Mouse (Mus musculus): ENCODE measurements around the gene Abtb2. TPM values are rescaled to one million over a fixed set of nuclear protein-coding genes. Genes with fewer than 3 reads are reported as not detected.
A peak's percentile ranks its signal among the peaks of the same experiment; 100 is the strongest.

Gene Abtb2
- total and polyA plus RNA-seq, 2 experiments from 2014 or later = 6.5 to 16.9 TPM

DNA sequence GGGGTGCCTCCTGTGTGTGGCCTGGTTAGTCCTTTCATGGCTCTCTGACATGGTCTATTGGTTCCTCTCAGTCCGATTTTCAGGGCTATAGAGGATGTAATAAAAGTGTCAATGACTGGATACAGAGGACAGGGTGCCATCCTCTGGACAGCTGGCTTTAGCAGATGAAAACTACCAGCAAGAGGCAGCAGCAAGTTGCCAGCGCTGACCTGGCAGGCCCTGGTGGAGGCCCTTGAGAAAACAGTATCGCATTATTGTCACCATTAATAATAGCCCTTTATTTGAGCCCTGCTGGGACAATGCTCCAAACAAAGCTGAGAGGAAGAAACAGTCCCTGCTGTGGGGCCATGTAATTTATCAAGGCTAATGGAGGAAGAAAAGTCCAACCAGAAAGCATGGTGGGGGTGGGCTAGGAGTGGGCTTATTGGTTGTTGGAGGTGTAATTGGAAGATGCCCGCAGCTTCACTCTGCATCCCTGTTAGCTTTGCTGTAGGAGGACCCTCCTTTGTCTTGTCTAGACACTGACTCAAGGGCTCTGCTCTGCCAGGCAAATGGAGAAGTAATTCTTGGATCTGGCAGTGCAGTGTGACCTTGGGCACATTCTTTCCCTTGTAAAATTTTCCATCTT lies 77.6 kb downstream of the Abtb2 start:
- WGBS = 26% methylated on average over 4 of the region's 4 CpGs
- Histone ChIP-seq H3K4me2 (ENCODE audit: low read depth) (no peak overlapping the region), H3K27me3 (ENCODE audit: insufficient read depth, low read length) (no peaks in the 10 kb centered on the region), H3K9ac (no peak overlapping the region), H3K4me1 (ENCODE audit: insufficient read depth) (peaks cover 5% of the 10 kb centered on the region; the same call in 1 of the 2 replicates), H3K36me3 (ENCODE audit: insufficient read depth) (no peaks in the 10 kb centered on the region), H3K4me3 (ENCODE audit: low read depth, low read length) (no peak overlapping the region), H3K9me3 (ENCODE audit: low read length) (no peaks in the 10 kb centered on the region), H3K27ac (ENCODE audit: low read depth, low read length) (no peak overlapping the region)
- DNase-seq (no peak), ATAC-seq (peak; percentile 40)
- no peak for TF ChIP-seq CTCF (IDR thresholded peaks at IDR 0.05; ENCODE audit: low read depth)

DNA sequence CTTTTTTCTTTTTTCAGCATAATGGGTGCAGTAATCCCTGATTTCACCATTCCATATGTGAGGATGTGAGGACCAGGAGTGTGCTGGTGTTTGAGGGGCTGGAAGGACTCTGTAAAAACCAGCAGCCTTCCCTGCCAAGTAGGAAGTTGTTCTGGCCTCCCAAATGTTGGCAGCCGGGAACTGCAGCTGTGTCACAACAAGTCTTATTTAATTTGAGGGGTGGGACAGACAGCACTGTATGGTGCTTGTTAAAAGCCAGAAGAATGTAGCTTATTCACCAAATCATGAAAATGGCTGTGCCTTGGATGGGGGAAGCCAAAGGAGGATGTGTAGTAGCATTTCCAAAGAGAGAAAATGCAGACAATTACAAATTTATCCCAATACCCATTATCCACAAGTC lies 78.3 kb downstream of the Abtb2 start:
- no peak overlapping the region for H3K27ac ChIP-seq (ENCODE audit: low read depth, low read length)
- H3K9ac ChIP-seq = no peak overlapping the region
- no peak overlapping the region for H3K4me3 ChIP-seq (ENCODE audit: low read depth, low read length)
- peak; percentile 56 for DNase-seq
- peaks cover 5% of the 10 kb centered on the region; the same call in 1 of the 2 replicates for H3K4me1 ChIP-seq (ENCODE audit: insufficient read depth)
- no peak for TF ChIP-seq CTCF (IDR thresholded peaks at IDR 0.05; ENCODE audit: low read depth)
- peak; percentile 77 for ATAC-seq
- 21% methylated on average over 1 of the region's 1 CpGs for WGBS
- no peaks in the 10 kb centered on the region for H3K36me3 ChIP-seq (ENCODE audit: insufficient read depth)
- H3K4me2 ChIP-seq (ENCODE audit: low read depth) = no peak overlapping the region
- no peaks in the 10 kb centered on the region for H3K9me3 ChIP-seq (ENCODE audit: low read length)
- no peaks in the 10 kb centered on the region for H3K27me3 ChIP-seq (ENCODE audit: insufficient read depth, low read length)

- WGBS = 69% methylated on average over 2 of the region's 2 CpGs
- no peak for DNase-seq
- TF ChIP-seq CTCF (IDR thresholded peaks at IDR 0.05; ENCODE audit: low read depth) = no peak
- no peak for ATAC-seq
- H3K27ac ChIP-seq (ENCODE audit: low read depth, low read length) = no peak overlapping the region
- no peak overlapping the region for H3K9ac ChIP-seq
- no peaks in the 10 kb centered on the region for H3K9me3 ChIP-seq (ENCODE audit: low read length)
- H3K4me2 ChIP-seq (ENCODE audit: low read depth) = no peak overlapping the region
- no peaks in the 10 kb centered on the region for H3K27me3 ChIP-seq (ENCODE audit: insufficient read depth, low read length)
- H3K4me1 ChIP-seq (ENCODE audit: insufficient read depth) = no peaks in the 10 kb centered on the region
- H3K4me3 ChIP-seq (ENCODE audit: low read depth, low read length) = no peak overlapping the region
- no peaks in the 10 kb centered on the region for H3K36me3 ChIP-seq (ENCODE audit: insufficient read depth)
Measured at GRCm38 (mm10) chr2:103650314-103650879, 84.3 kb downstream of the Abtb2 start.

DNA sequence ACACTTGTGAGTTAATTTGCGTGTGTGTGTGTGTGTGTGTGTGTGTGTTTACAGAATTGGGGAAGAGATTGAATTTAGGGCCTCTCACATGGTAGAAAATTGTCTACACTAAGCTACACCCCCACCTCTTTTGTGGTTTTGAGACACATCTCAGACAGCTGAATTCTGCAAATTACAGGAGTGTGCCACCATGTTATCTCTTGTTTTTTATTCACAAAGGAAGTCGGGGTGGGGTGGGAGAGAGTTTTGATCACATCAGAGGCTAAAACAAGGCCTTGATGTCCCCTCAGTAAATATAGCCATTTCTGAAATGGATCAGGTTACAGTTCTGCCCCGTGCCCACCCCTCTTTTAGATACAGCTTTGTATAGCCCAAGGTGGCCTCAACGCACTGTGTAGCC lies 86.0 kb downstream of the Abtb2 start:
- H3K9me3 ChIP-seq (ENCODE audit: low read length) = no peaks in the 10 kb centered on the region
- WGBS = 85% methylated on average over 4 of the region's 4 CpGs
- no peaks in the 10 kb centered on the region for H3K27me3 ChIP-seq (ENCODE audit: insufficient read depth, low read length)
- no peak overlapping the region for H3K4me3 ChIP-seq (ENCODE audit: low read depth, low read length)
- ATAC-seq (no peak), DNase-seq (no peak)
- TF ChIP-seq CTCF (IDR thresholded peaks at IDR 0.05; ENCODE audit: low read depth) = no peak
- H3K4me2 ChIP-seq (ENCODE audit: low read depth) = no peak overlapping the region
- no peaks in the 10 kb centered on the region for H3K36me3 ChIP-seq (ENCODE audit: insufficient read depth)
- no peak overlapping the region for H3K27ac ChIP-seq (ENCODE audit: low read depth, low read length)
- H3K9ac ChIP-seq = no peak overlapping the region
- H3K4me1 ChIP-seq (ENCODE audit: insufficient read depth) = no peaks in the 10 kb centered on the region

DNA sequence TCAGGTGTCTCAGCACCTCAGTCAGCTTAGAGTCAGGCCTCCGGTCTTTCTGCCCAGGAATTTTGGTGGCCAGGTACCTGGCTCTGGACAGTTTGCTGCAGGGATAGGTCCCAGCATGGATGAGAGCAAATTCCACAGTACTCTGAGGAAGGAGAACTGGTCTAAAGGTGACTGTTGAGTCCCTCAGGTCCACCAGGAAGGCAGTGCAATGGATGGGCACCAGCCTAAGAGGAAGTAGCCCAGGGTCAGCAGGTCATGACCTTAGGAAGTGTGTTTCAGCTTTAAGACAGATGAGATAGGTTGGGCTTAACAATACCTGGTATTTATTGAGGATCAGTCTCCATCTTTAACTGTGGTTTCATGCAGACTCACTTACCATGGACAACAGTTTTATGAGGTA lies 88.9 kb downstream of the Abtb2 start:
- H3K27me3 ChIP-seq (ENCODE audit: insufficient read depth, low read length) = no peaks in the 10 kb centered on the region
- 96% methylated on average over 1 of the region's 1 CpGs for WGBS
- H3K36me3 ChIP-seq (ENCODE audit: insufficient read depth) = no peaks in the 10 kb centered on the region
- DNase-seq (no peak), ATAC-seq (no peak)
- no peak overlapping the region for H3K4me2 ChIP-seq (ENCODE audit: low read depth)
- H3K9ac ChIP-seq = no peak overlapping the region
- no peak overlapping the region for H3K4me3 ChIP-seq (ENCODE audit: low read depth, low read length)
- TF ChIP-seq CTCF (IDR thresholded peaks at IDR 0.05; ENCODE audit: low read depth) = no peak
- H3K9me3 ChIP-seq (ENCODE audit: low read length) = no peaks in the 10 kb centered on the region
- H3K27ac ChIP-seq (ENCODE audit: low read depth, low read length) = no peak overlapping the region
- no peaks in the 10 kb centered on the region for H3K4me1 ChIP-seq (ENCODE audit: insufficient read depth)

DNA sequence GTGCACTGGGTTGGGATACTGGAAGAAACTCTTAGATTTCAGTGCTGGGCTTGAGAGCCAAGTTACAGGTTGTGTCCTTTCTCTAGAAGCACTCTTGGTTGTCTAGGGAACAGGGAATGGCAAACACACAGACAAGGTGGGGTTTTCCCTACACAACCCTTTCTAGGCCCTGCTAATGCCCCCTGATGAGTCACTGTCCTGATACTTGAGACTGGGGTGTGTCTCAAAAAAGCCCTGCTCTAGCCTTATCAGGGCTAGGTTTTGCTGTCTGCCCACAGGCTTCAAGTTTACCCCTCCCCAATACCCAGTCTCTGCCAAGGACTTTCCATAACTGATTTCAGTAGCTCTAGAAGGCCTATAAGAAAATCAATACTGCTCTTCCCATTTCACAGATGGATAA lies 89.9 kb downstream of the Abtb2 start:
- no peaks in the 10 kb centered on the region for H3K4me1 ChIP-seq (ENCODE audit: insufficient read depth)
- no peaks in the 10 kb centered on the region for H3K27me3 ChIP-seq (ENCODE audit: insufficient read depth, low read length)
- no peak overlapping the region for H3K27ac ChIP-seq (ENCODE audit: low read depth, low read length)
- H3K4me3 ChIP-seq (ENCODE audit: low read depth, low read length) = no peak overlapping the region
- H3K9ac ChIP-seq = no peak overlapping the region
- H3K9me3 ChIP-seq (ENCODE audit: low read length) = no peaks in the 10 kb centered on the region
- no peak overlapping the region for H3K4me2 ChIP-seq (ENCODE audit: low read depth)
- no peak for ATAC-seq
- no peak for TF ChIP-seq CTCF (IDR thresholded peaks at IDR 0.05; ENCODE audit: low read depth)
- DNase-seq = no peak
- no peaks in the 10 kb centered on the region for H3K36me3 ChIP-seq (ENCODE audit: insufficient read depth)

DNA sequence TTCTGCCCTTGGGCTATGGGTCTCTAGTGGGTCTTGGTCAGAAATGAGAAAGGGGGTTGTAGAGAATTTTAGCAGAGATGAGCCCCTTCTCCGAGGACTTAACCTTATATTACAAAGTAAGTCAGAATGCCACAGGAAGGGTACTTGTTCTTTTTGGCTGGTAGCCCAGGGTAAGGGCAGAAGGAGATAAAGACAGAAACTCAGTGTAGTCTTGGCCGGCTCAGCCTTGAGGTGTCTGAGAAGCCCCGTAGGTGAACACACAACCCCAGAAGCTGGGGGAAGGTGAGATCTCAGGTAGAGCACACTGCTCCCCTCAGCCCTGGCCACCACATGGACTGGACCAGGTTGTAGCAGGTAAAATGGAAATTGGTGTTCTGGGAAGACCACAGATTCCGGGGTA lies 93.1 kb downstream of the Abtb2 start:
- H3K4me3 ChIP-seq (ENCODE audit: low read depth, low read length) = no peak overlapping the region
- no peak for DNase-seq
- H3K36me3 ChIP-seq (ENCODE audit: insufficient read depth) = no peaks in the 10 kb centered on the region
- H3K9me3 ChIP-seq (ENCODE audit: low read length) = no peaks in the 10 kb centered on the region
- H3K27ac ChIP-seq (ENCODE audit: low read depth, low read length) = no peak overlapping the region
- 84% methylated on average over 4 of the region's 4 CpGs for WGBS
- TF ChIP-seq CTCF (IDR thresholded peaks at IDR 0.05; ENCODE audit: low read depth) = no peak
- H3K4me2 ChIP-seq (ENCODE audit: low read depth) = no peak overlapping the region
- no peak overlapping the region for H3K9ac ChIP-seq
- H3K4me1 ChIP-seq (ENCODE audit: insufficient read depth) = no peaks in the 10 kb centered on the region
- ATAC-seq = no peak
- no peaks in the 10 kb centered on the region for H3K27me3 ChIP-seq (ENCODE audit: insufficient read depth, low read length)
